ENCODE assay signal across 21 mouse cellular contexts in the genomic region with DNA sequence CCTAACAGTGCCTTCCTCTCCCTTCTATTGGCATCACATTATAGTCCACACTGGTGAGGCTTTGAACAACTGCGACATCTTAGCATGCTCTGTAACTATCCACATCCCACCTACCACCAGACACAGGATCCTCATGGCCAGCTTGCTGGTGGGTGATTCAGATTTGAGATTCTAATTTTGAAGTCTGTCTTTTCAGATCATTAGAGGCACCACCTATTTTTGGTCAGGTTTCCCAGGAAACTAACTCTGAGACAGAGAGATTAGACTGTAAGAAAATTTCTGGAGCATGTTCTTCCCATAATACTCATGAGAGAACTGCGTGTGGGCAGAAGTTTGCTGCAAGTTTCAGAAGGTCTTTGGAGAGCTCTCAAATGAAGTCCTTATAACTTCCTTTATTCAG.
DNase-seq lines count a peak whose midpoint lies in the region; ATAC-seq and TF ChIP-seq lines count a peak whose summit lies in the region.
"Had no signal": no experiment of that assay in that cellular context is flagged by ENCODE, and none has a peak within 500 bp of the region (broad histone marks: within the 10 kb centered on the region; RNA-seq: fewer than 3 reads in every experiment).

No protein-coding gene starts in this region.

- no peak overlapping the region for H3K27ac ChIP-seq in lung, postnatal 0 days (ENCODE audit: low read length)
- H3K27ac ChIP-seq: embryonic facial prominence, embryonic 15.5 days; forebrain, embryonic 10.5 days; hindbrain, postnatal 0 days; kidney, embryonic 15.5 days; limb, embryonic 13.5 days; liver, embryonic 14.5 days; midbrain, embryonic 13.5 days had no signal

- ATAC-seq in lung, postnatal 0 days, result no peak
- ATAC-seq: CD4-positive, CD25-positive, alpha-beta regulatory T cell, adult 4 months; hindbrain, postnatal 0 days; intestine, postnatal 0 days; midbrain, embryonic 13.5 days; Patski had no signal

- TF ChIP-seq EP300 in lung, postnatal 0 days (IDR thresholded peaks at IDR 0.05), result no peak

- no peaks in the 10 kb centered on the region for H3K36me3 ChIP-seq in lung, postnatal 0 days (ENCODE audit: insufficient read depth, low read length)
- H3K36me3 ChIP-seq: embryonic facial prominence, embryonic 15.5 days; forebrain, embryonic 10.5 days; kidney, embryonic 15.5 days; limb, embryonic 13.5 days; midbrain, embryonic 13.5 days had no signal

- peak; percentile 70 for DNase-seq in left cerebral cortex, adult 11 months (ENCODE audit: low spot score)
- no peak for DNase-seq in left cerebral cortex, postnatal 4 days
- peak; percentile 16 for DNase-seq in layer of hippocampus, adult 9-10 months (ENCODE audit: low spot score)
- peak; percentile 63 to 97 for DNase-seq in left cerebral cortex, postnatal 25 days (ENCODE audit: low spot score in 2 of 2)
- peak; percentile 90 for DNase-seq in telencephalon, adult 2 months (ENCODE audit: low read depth, low spot score)
- DNase-seq in yolk sac, embryonic 10.5 days (ENCODE audit: low spot score), result no peak
- DNase-seq in lung, postnatal 10 days, result no peak
- no peak for DNase-seq in lung, postnatal 0 days (ENCODE audit: low spot score)
- DNase-seq: adrenal gland, adult 8-10 months; cerebellum, adult 9-11 months; gastrocnemius, postnatal 36 days had no signal

- no peak for TF ChIP-seq CTCF in lung, postnatal 0 days (IDR thresholded peaks at IDR 0.05)

- H3K9me3 ChIP-seq in lung, postnatal 0 days (ENCODE audit: low read length), result no peaks in the 10 kb centered on the region
- H3K9me3 ChIP-seq: embryonic facial prominence, embryonic 15.5 days; forebrain, embryonic 10.5 days; kidney, embryonic 15.5 days; limb, embryonic 13.5 days; midbrain, embryonic 13.5 days had no signal

- 86% methylated on average over 2 of the region's 2 CpGs for WGBS in lung, postnatal 0 days

- no peaks in the 10 kb centered on the region for H3K27me3 ChIP-seq in lung, postnatal 0 days (replicated peaks; ENCODE audit: insufficient read depth, low read length)
- H3K27me3 ChIP-seq: embryonic facial prominence, embryonic 15.5 days; kidney, embryonic 15.5 days; limb, embryonic 13.5 days; midbrain, embryonic 13.5 days; Patski had no signal

- H3K4me2 ChIP-seq in lung, postnatal 0 days (replicated peaks; ENCODE audit: low read depth, low read length), result no peak overlapping the region
- H3K4me2 ChIP-seq: embryonic facial prominence, embryonic 15.5 days; kidney, embryonic 15.5 days; limb, embryonic 13.5 days; midbrain, embryonic 13.5 days had no signal

- H3K9ac ChIP-seq in lung, postnatal 0 days (replicated peaks; ENCODE audit: low read depth), result no peak overlapping the region
- H3K9ac ChIP-seq: embryonic facial prominence, embryonic 15.5 days; kidney, embryonic 15.5 days; limb, embryonic 13.5 days; liver, embryonic 14.5 days; midbrain, embryonic 13.5 days had no signal

- intact Hi-C loops in left cerebral cortex, postnatal 4 days (cut with DNase I), result no loop called here
- intact Hi-C loops in left cerebral cortex, postnatal 25 days (cut with DNase I), result loop anchor here (1.0 to 10.0 kb wide), 6 partner anchors 80 to 1902 kb away; a partner anchor contains a TSS

- no peak overlapping the region for H3K4me3 ChIP-seq in lung, postnatal 0 days (ENCODE audit: low read depth, low read length)
- H3K4me3 ChIP-seq: embryonic facial prominence, embryonic 15.5 days; forebrain, embryonic 10.5 days; kidney, embryonic 15.5 days; limb, embryonic 13.5 days; midbrain, embryonic 13.5 days had no signal

- no peaks in the 10 kb centered on the region for H3K4me1 ChIP-seq in lung, postnatal 0 days (ENCODE audit: insufficient read depth, low read depth, low read length)
- H3K4me1 ChIP-seq: embryonic facial prominence, embryonic 15.5 days; forebrain, embryonic 10.5 days; kidney, embryonic 15.5 days; limb, embryonic 13.5 days; midbrain, embryonic 13.5 days had no signal

Comparison
In these comparisons a context has a peak if more than half of its experiments do, and no peak if none do; other contexts are left out.
1. DNase-seq: peak in left cerebral cortex, adult 11 months (single experiment), layer of hippocampus, adult 9-10 months (single experiment), left cerebral cortex, postnatal 25 days (2 of 2) and telencephalon, adult 2 months (single experiment); none in left cerebral cortex, postnatal 4 days (single experiment), yolk sac, embryonic 10.5 days (single experiment), lung, postnatal 10 days (single experiment) and lung, postnatal 0 days (single experiment).